Mouse (Mus musculus) midbrain, embryonic 12.5 days (tissue): ENCODE measurements around the gene A630076J17Rik. TPM values are rescaled to one million over a fixed set of nuclear protein-coding genes. Genes with fewer than 3 reads are reported as not detected.

ENCODE experiments used
- polyA plus RNA-seq: library from polyadenylated mRNA; unstranded; fragments of >200 nt; fragmentation: Nextera tagmentation; extraction: Ambion mirVana; gene quantifications from 2 replicates; pipeline ENCODE4 v1.2.1, GENCODE M21; 2016

A630076J17Rik gene
- polyA plus RNA-seq, 1 experiment from 2014 or later: not detected

Other genes with a start within 250 kb of the A630076J17Rik start
- gene Kcna3, start 194.4 kb upstream of the A630076J17Rik start, polyA plus RNA-seq: 8.9 and 10.1 TPM in 2 replicates
- 0.46 and 0.67 TPM in 2 replicates for gene Kcna2, start 129.5 kb upstream of the A630076J17Rik start, polyA plus RNA-seq
- gene Kcna10, start 47.6 kb upstream of the A630076J17Rik start, polyA plus RNA-seq: not detected in 2 replicates
- not detected in 2 replicates for gene Cym, start 8.9 kb upstream of the A630076J17Rik start, polyA plus RNA-seq
- gene Prok1, start 9.1 kb downstream of the A630076J17Rik start, polyA plus RNA-seq: not detected in 2 replicates
- 160 and 167 TPM in 2 replicates for gene Lamtor5, start 48.2 kb downstream of the A630076J17Rik start, polyA plus RNA-seq
- gene Slc16a4, start 60.6 kb downstream of the A630076J17Rik start, polyA plus RNA-seq: 3.7 TPM in 2 replicates
- 15.7 and 17.5 TPM in 2 replicates for gene Rbm15, start 103.1 kb downstream of the A630076J17Rik start, polyA plus RNA-seq
- gene Kcnc4, start 228.9 kb downstream of the A630076J17Rik start, polyA plus RNA-seq: 0.47 and 0.51 TPM in 2 replicates